Mouse (Mus musculus): ENCODE data around the gene Cd7.
A peak's percentile ranks its signal among the peaks of the same experiment; 100 is the strongest.
"Not testable (repeated sequence)": the region's sequence is repeated elsewhere in the genome, so short reads cannot be mapped to it uniquely, and the experiment has no call there.

Cd7 gene

DNA sequence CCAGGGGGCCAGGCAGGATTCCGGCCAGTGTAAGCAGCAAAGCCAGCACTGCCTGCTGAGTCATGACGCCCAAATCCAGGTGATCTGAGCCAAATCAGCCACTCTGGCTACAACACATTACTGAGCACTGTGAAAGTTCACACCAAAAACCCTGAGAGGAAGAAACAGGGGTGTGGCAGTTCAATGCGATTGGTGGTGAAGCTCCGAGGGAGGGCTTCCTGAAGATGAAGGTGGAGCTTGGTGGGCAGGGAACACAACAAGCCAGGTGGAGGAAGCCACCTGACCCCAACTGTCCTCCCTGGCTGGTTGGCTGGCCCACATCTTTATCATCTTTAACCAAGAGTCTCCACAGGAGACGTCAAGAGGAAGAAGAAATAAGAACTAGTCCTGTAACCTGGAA, at the start of gene Cd7:
Gene Cd7, minus strand, starts transcription at position 117 of the 400 bp plus-strand sequence.
- DNase-seq, result no peak

DNA sequence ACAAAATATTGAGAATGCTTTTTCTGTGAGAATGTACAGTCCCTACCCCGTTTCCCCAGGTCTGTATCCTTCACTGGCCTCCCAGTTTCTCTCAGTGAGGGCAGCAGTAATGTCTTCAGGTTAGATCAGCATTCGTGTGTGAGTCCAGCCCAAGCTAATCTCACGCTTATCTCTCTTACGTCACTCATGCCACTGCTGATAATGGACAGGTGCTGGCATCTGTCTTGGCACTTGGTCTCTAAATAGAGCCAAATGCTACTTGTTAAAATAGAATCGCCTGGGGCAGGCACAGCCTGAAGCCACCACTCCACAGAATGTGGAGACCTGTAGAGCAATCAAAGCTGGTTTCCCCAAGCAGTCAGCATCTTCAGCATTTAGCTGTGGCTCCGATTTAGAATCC, 49.8 kb upstream of the Cd7 start:
- DNase-seq, result no peak

DNA sequence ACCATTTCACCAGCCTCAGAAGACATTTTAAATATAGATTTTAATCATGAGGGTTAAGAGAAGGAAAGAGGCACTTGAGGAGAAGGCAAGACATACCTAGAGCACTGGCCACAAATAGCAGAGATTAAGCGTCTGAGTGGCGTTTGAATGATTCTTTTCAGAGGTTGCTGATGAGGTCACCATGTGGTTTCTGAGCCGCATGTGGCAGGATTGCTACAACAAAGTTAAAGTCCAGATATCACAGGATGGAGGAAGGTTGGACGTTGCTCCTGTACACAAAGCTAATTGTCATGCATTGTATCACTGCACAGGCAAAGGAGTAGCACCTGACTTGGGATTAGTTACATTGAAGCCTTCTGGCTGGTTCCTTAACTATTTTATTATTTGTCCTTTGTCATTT, 47.1 kb upstream of the Cd7 start:
- DNase-seq, result no peak

DNA sequence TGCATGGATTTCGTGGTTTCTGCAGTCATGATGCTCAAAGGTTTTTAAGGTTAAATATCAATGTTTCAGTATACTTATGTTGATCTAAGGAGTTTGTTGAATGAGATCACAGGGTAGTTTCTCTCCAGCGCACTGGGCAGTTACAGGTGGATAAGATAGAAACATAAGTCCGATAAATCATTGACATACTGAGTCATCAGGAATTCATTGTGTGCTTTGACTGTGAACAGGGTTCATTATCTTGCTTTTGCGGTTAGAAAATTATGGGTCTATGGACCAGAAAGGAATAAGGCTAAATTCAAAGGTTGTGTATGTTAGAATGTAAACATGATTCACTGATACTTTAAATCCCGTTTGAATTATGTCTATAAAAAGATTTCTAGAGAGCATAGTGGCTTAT, 46.0 kb upstream of the Cd7 start:
- DNase-seq, result no peak

DNA sequence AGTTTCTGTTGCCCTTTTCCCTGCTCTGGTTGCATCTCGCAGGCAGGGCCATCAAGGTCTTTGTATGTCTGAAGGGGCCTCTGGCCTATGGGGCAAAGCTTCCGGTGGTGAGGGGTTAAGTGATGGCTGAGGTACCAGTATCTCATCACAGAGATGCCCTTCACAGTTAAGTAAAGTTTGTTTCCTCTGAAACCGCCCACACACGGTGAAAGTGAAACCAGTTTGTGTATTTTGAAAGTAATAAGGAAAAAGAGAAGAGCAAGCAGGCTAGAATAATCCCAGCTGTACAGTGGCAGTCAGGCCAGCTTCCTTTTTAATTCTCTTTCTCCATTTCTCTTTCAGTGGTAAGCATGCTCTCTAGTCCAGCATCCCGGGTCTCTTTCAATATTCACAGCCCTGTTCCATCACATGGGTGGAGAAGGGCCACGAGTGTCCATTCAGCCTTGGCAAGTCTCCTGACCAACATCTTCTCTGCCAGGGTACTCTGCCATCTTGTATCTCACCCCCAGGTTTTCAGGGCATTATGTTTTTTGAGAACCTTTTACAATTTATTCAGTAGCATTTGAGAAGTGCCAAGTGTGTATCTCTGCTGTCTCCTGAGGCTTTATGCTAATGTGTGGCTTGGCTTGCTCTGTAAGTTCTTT, 43.8 kb upstream of the Cd7 start:
- DNase-seq, result peak in 1 of 2 experiments; percentile 31

DNA sequence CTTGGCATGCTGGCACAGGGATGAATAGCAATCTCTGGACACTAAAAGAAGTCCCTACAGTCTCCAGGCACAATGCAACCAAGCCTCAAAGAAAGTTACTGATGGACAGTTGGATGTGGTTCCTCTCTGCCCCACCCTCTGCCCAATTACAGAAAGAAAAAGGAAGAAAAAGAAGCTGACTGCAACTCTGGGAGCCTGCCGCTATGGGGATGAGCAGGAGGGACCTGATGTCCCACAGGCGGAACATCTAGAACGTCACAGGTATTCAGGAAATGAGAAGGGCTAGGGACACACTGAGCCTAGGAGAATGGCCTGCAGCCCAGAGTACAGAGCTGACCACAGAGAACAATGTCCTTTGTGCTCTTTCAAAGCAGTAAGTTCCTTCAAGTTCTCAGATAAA, 43.0 kb upstream of the Cd7 start:
- DNase-seq, result no peak

DNA sequence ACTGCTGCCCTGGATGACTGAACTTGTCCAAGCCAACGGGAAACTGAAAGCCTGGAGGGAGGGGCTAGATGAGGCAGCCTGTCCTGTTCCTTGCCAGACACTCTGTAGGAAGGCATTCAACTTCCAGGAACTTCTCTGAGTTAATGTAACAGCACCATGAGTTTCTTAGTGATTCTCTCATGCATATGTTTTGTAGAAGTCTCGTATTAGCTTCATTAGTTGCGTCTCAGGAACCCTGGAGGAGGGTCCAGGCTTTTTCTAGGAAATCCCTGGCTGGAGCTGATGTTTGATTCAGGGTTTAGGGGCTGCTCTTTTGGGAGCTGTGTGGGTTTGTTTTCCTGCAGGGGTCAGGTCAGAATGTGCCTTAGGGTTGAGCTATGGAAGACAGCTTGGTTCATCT, 41.9 kb upstream of the Cd7 start, which contains the start of gene Sectm1a:
Gene Sectm1a, minus strand, starts transcription at position 101 of the 400 bp plus-strand sequence.
- DNase-seq, result no peak

DNA sequence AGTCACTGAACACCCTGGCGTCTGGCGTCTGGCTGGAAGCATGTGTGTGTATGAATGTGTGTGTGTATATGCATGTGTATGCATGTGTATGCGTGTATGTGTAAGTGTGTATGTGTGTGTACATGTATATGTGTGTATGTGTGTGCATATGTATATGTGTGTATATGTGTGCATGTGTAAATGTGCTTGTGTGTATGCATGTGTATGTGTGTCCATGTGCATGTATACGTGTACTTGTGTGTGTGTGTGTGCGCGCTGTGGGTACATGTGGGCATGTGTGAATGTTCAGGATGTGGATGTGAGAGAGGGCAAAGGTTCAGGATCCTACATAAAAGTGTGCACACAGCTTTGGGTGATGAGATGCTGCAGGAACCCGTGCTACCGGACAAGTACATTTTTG, 41.1 kb upstream of the Cd7 start:
- no peak for DNase-seq

DNA sequence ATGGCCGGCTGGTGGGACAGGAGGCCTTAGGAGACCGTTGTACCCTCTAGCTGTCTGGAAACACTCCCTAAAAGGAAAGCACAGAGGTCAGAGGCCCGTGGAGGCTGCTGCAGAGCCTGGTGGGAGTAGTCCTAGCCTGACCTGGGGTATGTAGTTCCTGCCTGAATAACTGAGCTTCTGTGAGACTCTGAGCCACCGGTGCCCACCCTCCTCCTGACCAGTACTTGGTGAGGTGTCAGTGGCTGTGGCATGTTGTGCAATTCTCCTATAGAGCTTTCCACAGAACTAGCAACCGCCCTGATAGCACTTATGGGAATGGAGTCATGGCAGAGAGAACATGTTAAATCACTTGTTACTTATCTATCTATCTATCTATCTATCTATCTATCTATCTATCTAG, 36.4 kb upstream of the Cd7 start:
- DNase-seq, result no peak

DNA sequence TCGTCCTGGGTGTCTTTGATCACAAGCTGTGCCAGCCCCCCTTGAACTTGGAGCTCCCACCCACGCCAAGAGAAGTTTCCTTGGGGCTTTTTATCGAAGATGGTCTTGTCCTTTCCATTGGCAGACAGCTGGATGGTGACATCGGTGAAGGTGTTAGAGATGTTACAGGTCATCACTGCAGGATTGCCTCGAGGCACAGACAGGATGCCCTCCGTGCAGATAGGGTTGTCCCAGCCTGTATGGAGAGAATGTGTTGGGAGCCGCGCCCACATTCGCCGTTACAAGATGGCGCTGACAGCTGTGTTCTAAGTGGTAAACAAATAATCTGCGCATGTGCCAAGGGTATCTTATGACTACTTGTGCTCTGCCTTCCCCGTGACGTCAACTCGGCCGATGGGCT, 30.4 kb upstream of the Cd7 start:
- DNase-seq, result not testable (repeated sequence)

DNA sequence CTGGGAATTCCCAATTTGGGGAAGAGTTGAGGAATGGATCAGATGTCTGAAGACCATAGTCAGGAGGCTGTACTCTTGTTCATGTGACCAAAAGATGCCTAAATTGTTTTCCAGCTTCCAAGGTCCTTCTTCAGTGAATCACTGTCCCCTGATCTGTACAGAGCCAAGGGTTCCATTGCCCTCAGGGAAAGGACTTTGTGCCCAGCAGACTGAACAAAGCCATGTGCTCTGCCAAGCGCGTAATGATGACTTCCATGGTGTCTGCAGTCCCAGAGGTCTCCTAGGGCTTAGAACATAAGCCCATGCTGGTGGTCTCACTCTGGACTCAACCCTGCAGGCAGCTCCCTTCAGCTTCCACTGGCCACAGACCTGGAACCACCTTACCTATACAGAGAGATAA, 28.7 kb upstream of the Cd7 start:
- no peak for DNase-seq

DNA sequence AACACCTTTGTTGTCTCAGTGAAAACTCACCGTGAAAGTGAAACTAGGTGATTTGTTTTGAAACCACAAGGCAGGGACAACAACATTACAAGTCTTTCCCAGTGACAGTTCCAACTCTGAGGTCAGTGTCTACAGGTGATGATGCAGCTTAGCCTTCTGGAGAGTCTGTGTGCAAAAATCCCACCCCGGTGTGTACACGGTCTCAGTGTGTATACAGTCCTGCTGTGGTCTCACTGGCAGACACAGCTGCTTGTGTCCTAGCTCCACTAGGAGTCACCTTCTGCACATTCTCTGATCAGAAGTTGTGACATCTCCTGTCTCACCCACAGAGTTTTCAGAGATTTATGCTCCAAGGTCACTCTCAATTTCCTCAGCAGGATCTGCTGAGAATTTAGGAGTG, 25.0 kb upstream of the Cd7 start:
- DNase-seq, result no peak

DNA sequence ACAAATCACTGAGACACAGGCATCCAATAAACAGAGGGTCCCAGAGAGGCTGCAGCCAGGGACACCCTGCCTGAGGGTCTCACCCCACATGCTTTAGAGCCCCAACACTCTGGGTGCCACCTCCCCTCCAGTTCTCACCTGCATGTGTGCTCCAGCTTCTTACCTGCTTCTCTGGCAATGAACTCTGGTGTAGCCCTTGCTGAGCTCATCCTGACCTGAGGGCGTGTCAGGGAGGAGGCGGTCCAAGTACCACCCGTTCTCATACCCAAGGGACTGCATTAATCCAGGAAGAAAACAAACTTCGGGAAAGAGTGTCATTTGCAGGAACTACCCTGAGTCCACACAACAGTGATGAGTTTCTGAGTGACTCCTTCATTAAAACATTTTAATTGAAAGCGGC, 24.2 kb upstream of the Cd7 start, which contains the start of gene Sectm1b:
Gene Sectm1b, minus strand, starts transcription at position 191 of the 400 bp plus-strand sequence.
- DNase-seq, result no peak

DNA sequence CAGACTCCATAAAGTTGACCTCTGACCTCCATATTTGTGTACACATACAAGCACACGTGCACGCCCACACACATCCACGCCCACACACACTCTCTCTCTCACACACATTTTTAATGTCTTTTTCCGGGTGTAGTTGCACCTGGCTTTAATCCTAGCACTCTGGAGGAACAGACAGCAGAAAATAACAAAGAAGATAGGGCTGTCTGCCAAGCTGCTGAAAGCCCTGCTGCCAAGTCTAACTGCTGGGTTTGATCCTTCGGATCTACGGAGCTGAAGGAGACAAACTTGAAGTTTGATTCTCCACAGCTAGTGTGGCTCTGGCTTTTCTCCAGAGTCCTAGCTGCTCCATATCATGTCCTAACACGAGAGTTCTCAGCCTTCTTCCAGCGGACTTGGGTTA, 22.4 kb upstream of the Cd7 start:
- DNase-seq, result no peak

DNA sequence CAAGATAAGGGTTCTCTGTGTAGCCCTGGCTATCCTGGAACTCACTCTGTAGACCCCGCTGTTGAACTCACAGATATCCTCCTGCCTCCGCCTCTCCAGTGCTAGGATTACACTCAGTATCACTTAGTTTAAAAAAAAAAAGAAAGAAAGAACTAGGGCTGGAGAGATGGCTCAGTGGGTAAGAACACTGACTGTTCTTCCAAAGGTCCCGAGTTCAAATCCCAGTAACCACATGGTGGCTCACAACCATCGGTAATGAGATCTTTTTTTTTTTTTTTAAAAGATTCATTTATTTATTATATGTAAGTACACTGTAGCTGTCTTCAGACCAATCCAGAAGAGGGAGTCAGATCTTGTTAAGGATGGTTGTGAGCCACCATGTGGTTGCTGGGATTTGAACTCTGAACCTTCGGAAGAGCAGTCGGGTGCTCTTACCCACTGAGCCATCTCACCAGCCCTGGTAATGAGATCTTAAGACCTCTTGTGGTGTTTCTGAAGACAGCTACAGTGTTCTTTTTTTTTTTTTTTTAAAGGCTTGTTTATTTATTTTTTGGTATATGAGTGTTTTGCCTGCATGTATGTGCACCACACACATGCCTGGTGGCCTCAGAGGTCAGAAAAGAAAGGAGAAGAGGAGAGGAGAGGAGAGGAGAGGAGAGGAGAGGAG, 21.3 kb upstream of the Cd7 start:
- not testable (repeated sequence) for DNase-seq

DNA sequence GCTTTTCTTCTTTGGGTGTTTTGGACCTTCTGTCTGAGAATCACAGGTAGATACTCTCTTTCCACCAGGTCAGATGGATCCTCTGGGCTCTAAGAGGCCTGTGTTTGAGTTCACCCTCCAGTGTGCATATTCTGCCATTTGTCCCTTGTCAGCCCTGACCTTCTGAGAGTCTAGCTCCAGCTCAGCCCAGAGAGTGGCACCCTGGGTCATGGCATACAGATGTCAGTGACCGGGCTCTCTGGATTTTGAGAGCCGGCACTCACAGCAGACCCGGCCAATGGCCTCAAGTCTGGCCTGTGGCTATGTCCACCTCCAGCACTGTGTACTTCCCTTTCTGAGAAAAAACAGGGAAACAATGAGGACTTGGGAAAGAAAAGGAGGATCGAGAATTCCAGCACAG, 20.3 kb upstream of the Cd7 start:
- DNase-seq, result no peak

DNA sequence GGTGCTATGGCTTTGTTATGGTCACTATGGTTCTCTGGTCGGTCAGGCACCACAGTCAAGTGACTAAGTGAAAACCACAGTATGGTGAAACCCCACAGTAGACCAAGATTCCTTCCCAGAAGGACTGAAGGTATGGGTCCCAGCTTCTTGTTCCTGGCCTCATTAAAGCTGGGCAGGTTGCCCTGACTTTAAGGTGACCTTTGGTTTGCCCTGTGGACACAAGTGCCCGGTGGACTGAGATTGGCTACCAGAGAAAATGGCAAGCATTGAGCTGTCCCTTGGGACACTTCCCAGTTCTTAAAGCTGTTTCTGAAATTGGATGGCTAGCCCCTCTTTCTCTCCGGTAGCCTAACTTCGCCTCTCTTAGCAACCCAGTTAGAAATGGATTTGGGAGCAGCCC, 19.7 kb upstream of the Cd7 start:
- DNase-seq, result no peak

DNA sequence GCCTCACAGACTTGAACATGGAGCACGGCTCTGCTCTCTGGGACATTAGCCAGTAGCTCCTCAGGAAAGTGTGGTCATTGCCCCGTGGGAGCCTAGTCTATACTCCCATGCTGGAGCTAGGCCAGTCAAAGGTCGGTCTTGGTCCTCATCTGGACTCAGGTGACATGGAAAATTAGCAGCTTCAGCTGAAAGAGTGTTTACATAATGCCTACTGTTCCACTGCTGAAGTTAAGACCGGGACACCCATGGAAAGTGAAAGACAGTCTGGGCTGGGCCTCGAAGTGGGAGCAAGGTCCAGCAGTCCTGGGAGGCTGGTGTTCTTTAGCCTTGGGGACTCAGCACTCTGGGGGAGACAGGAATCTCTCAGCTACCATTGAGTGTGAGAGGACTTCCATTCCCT, 18.9 kb upstream of the Cd7 start:
- peak; percentile 39 to 58 for DNase-seq

DNA sequence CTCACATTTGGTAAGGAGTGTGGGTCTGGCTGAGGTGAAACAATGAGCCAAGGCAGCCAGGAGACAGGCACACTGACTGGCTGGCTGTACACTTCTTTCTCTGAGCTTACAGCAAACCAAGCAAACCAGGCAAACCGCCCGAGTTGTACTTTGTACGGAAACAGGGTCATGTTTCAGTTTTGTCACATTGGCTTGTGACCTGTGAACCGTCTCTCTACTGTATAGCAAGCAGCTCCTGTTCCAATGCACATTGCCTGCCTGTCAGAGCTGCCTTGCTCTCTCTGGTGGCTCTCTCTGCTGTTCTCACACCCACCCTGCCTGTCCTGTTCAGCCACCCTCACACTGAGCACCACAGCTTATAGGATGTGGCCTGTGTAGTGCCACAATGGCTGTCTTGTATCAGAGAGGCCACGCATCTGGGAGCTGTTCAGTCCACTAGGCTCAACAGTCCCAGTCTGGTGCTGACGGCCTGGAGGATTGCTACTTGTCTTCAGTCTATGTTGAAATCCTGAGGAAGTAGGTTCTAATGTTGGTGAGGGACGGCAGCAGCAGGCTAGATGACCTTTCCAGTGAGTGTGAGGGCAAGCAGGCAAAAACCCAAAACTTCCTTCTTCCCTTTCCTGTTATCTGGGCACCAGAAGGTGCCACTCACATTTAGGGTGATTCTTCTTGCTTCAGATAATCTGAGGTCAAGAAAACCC, 17.5 kb upstream of the Cd7 start:
- DNase-seq, result peak; percentile 45 to 65

DNA sequence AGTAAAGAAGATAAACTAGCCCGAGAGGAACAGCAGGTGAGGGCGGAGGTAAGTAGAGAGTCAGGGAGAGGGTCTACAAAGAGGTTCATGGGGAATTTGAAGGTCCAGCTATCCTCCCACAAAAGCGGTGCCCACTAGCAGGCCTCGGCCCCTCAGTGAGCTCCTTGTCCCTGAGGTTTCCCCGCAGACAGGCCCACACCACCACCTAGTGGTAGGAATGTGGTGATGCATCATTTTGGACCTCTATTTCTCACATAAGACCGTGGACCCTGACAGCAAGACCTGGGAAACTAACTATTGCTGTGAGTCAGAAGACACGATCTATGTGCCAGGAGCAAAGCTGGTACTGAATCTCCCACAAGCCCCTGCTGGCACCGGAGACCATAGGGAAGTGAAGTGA, 14.3 kb upstream of the Cd7 start:
- DNase-seq, result peak; percentile 90 to 92

DNA sequence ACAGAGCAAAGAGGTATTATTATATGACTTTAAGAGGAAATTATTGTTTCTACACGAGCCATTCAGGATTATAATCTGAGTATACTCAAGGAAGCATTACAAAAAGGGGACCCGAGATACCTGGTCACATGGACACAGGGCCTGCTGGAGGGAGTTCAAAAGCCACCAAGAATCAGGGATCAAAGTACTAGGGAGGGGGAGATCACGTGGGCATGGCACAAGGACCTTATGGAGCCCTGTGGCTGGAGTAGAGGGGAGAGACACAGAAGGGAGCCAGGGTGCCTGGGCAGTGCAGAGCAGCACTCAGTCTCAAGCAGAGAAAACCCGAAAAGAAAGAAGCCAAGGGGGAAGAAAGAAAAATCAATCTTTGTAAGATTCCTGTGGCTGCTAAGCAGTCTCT, 13.2 kb upstream of the Cd7 start:
- no peak for DNase-seq

DNA sequence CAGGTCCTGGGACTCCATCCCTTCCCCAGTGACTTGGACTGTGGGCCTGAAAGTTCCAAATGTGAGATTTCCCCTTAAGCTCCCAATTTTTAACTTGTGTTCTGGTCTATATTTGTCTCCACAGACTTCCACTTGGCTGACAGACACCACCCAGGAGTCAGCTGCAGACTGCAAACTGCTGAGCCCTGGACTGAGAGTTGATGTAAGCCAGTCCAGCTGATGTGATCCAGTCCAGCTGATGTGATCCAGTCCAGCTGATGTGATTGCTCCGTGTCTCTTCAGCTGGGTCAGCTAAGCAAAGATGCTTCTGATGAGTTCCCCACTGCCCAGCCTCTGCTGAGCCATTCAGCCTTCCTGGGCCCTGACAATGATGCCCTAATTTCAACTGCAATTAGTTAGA, 12.6 kb upstream of the Cd7 start:
- DNase-seq, result no peak

DNA sequence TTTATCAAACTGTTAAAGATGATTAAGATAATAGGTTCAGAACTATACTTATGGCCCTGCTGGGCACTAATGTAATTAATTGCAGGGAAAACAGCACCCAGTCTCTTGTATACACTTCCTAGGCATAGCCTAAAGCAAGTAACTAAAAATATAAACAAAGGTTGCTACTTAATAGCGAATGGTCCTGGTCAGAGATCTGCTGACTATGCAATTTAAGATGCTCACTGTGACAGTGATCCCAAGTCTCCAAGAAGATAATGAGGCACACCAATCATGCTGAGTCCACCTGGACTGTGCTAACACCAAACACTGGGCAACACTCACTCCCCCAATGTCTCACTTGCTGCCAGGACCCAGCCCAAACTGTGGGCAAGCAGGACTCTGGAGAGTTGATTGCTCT, 10.6 kb upstream of the Cd7 start:
- no peak for DNase-seq

DNA sequence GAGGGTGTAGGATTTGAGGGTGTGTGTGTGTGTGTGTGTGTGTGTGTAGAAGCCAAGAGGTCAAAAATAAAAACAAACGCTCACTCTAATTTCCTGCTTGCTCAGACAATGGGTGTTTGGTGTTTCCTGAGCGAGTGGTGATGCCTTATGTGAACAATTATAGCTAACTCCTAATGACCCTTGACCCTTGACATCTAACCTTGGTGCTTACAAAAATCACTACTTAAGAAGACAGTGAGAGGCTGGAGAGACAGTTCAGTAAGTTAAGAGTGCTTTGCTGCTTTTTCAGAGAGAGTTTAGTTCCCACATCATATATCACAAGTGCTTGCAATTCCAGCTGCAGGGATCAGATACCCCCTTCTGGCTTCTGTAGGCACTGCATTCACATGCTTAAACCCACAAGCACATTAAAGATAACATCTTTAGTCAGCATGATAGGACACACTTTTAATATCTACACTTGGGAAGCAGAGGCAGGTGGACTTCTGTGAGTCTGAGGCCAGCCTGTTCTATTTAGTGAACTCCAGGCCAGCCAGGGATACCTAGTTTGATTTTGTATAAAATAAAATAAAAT, 8.7 kb upstream of the Cd7 start:
- peak; percentile 39 to 62 for DNase-seq

Data from kidney, postnatal 4 days (tissue).